Mouse (Mus musculus) embryonic facial prominence, embryonic 10.5 days (tissue): ENCODE data around the gene Upk1a. TPM values are rescaled to one million over a fixed set of nuclear protein-coding genes. Genes with fewer than 3 reads are reported as not detected.

Experiments used
- DNase-seq: peaks from one replicate; pipeline ENCODE4 v3.0.0-alpha.2; 2017; ENCODE audit warnings: low spot score
- H3K27ac ChIP-seq: fragments of 300-500 bp; sonication (generic); replicated peaks from 2 replicates; pipeline ENCODE4 v1.5.1; 2016; ENCODE audit warnings: mild to moderate bottlenecking
- H3K27me3 ChIP-seq: fragments of 300-500 bp; sonication (generic); replicated peaks from 2 replicates; pipeline ENCODE4 v1.6.1; 2016; ENCODE audit warnings: low read depth, mild to moderate bottlenecking; ENCODE audit not compliant: poor library complexity, severe bottlenecking
- H3K36me3 ChIP-seq: fragments of 300-500 bp; sonication (generic); replicated peaks from 2 replicates; pipeline ENCODE4 v1.6.1; 2016; ENCODE audit warnings: mild to moderate bottlenecking, moderate library complexity
- H3K4me1 ChIP-seq: fragments of 300-500 bp; sonication (generic); 2 replicates; pipeline ENCODE4 v1.6.1; 2016
- H3K4me3 ChIP-seq: fragments of 300-500 bp; sonication (generic); 2 replicates; pipeline ENCODE4 v1.5.1; 2016; ENCODE audit warnings: mild to moderate bottlenecking, moderate library complexity
- H3K9me3 ChIP-seq: fragments of 300-500 bp; sonication (generic); 2 replicates; pipeline ENCODE4 v1.6.1; 2016; ENCODE audit warnings: mild to moderate bottlenecking
- WGBS: fragments of 180-500 bp; shearing (Covaris S2); methylation state at CpG from one replicate; pipeline ENCODE4 v1.1.7; 2016; 5-methylcytosine and 5-hydroxymethylcytosine counted together
- polyA plus RNA-seq: library from polyadenylated mRNA; unstranded; fragments of >200 nt; fragmentation: Nextera tagmentation; extraction: Ambion mirVana; gene quantifications from 2 replicates; pipeline ENCODE4 v1.2.1, GENCODE M21; 2016

Upk1a gene
- polyA plus RNA-seq, 1 experiment from 2014 or later, result 0.54 TPM

DNA sequence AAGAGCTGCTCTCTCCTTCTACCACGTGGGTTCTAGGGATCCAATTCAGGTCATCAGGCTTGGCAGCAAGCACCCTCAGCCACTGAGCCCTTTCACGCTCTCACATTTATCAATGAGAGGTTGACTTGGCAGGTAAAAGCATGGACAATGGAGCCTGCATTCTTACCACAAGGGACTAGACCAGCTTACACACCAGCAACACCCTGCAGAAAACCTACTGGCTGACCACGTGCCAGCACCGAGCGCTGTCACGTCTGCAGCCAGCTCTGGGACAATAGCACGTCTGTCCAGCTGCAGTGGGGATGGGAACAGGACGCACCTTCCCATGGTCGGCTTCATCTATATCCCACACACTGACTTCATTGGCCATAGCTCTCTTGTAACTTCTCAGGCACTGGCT is 6.0 kb upstream of the Upk1a start:
- Histone ChIP-seq H3K27ac (no peak overlapping the region), H3K36me3 (peaks cover 85% of the 10 kb centered on the region), H3K27me3 (no peaks in the 10 kb centered on the region), H3K4me1 (no peaks in the 10 kb centered on the region), H3K9me3 (0 out of 2 replicates have a peak, but pooled peaks cover 2% of the 10 kb centered on the region), H3K4me3 (no peak overlapping the region)
- DNase-seq, result no peak
- 93% methylated on average over 9 of the region's 9 CpGs for WGBS

DNA sequence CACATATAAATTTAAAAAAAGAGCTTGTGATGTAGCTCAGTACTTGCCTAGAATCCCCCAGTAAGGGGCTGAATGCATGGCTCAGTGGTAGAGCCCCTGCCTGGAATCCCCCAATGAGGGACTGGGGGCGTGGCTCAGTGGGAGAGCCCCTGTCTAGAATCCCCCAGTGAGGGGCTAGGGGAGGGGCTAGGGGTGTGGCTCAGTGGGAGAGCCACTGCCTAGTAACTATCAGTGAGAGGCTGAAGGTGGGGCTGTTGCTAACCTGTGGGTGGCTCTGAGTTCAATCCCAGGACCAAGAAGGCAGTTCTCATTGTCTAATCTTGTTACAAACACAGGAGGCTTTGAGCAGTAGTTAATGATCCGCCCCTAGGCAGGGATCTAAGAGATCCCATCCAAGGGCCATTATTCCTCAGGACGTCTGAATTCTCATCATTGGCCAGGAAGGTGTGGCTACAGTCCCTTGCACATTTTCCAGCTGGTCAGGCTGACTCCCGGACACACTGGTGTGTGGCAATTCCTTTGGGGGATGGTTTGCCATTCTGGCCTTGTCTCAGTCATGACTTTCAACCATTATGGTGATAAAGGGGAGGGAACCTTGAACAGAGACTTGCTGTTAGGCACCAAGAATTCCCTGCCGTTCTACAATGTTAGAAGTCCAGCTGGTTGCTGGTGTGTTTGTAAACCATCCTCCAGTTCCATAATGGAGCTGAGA is 2.6 kb upstream of the Upk1a start:
- peaks cover 54% of the 10 kb centered on the region for H3K36me3 ChIP-seq
- H3K4me1 ChIP-seq, result no peaks in the 10 kb centered on the region
- H3K27ac ChIP-seq, result no peak overlapping the region
- H3K9me3 ChIP-seq, result 0 out of 2 replicates have a peak, but pooled peaks cover 2% of the 10 kb centered on the region
- DNase-seq, result no peak
- H3K27me3 ChIP-seq, result no peaks in the 10 kb centered on the region
- WGBS, result 64% methylated on average over 5 of the region's 5 CpGs
- no peak overlapping the region for H3K4me3 ChIP-seq

DNA sequence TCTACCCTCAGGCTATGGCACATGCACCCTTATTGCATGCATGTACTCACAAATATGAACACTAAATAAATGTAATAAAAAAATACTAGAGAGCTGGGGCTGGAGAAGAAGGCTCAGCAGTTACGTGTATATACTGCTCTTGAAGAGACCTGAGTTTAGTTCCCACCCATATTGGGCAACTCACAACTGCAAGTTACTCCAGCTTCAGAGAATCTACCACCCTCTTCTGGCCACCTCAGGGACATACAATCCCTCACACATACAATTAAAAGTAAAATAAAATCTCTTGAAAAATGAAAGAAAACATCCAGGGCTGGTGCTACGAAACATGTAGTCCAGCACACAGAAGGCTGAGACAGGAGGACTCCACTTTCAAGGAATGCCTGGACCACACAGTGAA is 1.8 kb upstream of the Upk1a start:
- WGBS, result 78% methylated on average over 2 of the region's 2 CpGs
- no peak overlapping the region for H3K27ac ChIP-seq
- no peaks in the 10 kb centered on the region for H3K4me1 ChIP-seq
- peaks cover 48% of the 10 kb centered on the region for H3K36me3 ChIP-seq
- no peak for DNase-seq
- no peak overlapping the region for H3K4me3 ChIP-seq
- H3K27me3 ChIP-seq, result no peaks in the 10 kb centered on the region
- 0 out of 2 replicates have a peak, but pooled peaks cover 2% of the 10 kb centered on the region for H3K9me3 ChIP-seq

DNA sequence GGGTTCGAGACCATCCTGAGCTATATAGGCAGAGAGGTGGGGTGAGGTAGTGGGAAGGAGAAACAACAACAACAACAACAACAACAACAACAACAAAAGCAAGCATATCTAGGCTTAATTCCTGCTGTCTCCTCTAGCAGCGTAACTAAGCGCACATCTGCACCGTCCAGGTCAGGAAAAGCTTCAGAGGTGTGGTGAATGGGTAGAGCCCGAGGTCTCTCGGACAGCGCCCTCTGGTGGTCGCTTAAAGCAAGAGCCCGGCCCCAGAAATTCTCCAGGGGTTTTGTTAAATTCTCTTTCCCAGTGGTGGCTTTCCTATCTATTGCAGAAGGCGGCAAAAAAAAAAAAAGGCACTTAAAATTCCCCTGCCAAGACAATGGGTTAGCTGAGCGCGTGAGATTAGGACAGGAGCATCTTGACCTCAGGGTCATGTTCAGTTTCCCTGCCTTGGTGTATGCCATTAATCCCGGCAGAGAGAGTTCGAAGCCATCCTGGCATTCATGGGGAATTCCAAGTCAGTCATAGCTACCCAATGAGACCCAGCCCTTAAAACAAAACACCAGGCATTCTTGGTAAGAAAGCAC is 974 bp upstream of the Upk1a start:
- Histone ChIP-seq H3K4me1 (no peaks in the 10 kb centered on the region), H3K9me3 (0 out of 2 replicates have a peak, but pooled peaks cover 2% of the 10 kb centered on the region), H3K27ac (no peak overlapping the region), H3K4me3 (no peak overlapping the region), H3K27me3 (no peaks in the 10 kb centered on the region), H3K36me3 (peaks cover 39% of the 10 kb centered on the region)
- peak; percentile 71 for DNase-seq
- WGBS, result 27% methylated on average over 14 of the region's 14 CpGs

DNA sequence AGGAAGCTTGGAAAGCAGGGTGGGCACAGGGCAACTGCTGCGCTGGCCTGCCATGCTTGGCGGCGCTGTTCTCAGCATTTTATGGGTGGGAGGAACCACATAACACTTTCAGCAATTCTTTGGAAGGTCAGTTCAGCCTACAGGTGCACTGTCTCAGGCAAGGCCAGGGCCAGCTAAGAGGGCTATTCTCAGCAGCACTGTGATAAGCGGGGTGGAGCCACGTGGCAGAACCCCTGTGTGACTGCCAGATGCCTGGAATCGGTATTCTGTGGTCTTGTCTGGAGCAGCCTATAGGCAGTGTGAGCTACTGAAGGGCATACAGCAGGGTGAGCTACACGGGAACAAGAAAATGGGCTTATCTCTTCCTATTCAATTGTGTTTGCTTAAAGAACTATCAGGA is 2.6 kb downstream of the Upk1a start:
- no peak overlapping the region for H3K27ac ChIP-seq
- 58% methylated on average over 7 of the region's 7 CpGs for WGBS
- H3K4me1 ChIP-seq, result 0 out of 2 replicates have a peak, but pooled peaks cover 5% of the 10 kb centered on the region
- peaks cover 4% of the 10 kb centered on the region for H3K36me3 ChIP-seq
- H3K4me3 ChIP-seq, result no peak overlapping the region
- no peak for DNase-seq
- no peaks in the 10 kb centered on the region for H3K9me3 ChIP-seq
- no peaks in the 10 kb centered on the region for H3K27me3 ChIP-seq

DNA sequence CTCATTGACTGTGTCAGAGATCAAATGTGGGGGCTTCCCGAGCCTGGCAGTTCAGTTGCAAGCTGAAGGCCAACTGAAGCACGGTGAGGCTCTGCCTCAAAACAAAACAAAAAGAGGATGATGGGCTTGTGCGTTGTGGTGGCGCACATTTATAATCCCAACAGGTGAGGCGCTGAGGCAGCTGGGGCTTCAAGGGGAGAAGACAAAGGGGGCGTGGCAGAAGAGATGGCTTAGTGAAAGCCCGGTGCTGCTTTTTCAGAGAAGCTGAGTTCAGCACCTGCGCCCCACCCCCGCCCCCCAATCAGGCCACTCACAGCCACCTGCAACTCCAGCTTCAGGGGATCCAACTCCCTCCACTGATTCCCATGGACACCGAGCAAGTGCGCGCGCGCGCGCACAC is 4.2 kb downstream of the Upk1a start:
- WGBS, result 46% methylated on average over 16 of the region's 16 CpGs
- no peak overlapping the region; the same call in 1 of the 2 replicates for H3K4me3 ChIP-seq
- H3K9me3 ChIP-seq, result no peaks in the 10 kb centered on the region
- peak; percentile 13 for DNase-seq
- 0 out of 2 replicates have a peak, but pooled peaks cover 7% of the 10 kb centered on the region for H3K4me1 ChIP-seq
- H3K27me3 ChIP-seq, result no peaks in the 10 kb centered on the region
- H3K27ac ChIP-seq, result no peak overlapping the region
- H3K36me3 ChIP-seq, result no peaks in the 10 kb centered on the region

DNA sequence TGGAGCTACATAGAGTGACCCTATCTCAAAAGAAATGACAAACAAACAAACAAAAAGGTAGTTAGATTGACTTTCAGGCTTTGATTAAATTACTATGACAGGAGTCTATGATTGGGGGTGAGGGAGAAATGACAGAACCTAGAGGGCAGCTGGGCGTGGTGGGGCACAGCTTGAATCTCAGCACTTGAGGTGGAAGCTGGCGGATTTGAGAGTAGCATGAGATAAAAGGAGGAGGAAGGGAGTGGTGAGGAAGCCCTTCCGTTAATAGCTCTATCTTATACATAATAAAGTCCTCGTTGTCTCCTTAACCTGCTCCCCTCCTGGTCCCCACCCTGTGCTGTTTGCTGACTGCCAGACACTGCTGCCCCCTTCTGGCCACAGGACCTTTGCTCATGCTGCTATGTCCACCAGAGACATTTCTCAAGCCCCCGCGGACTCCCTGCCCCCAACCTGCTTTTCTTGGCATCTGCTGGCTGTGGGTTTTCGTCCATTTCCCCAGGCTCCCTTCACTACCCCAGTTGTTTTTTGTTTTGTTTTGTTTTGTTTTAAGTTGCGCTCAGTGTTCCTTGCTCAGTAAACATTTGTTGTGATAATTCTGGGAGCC is 4.8 kb downstream of the Upk1a start:
- WGBS, result 33% methylated on average over 8 of the region's 8 CpGs
- DNase-seq, result peak; percentile 71
- H3K27ac ChIP-seq, result no peak overlapping the region
- no peaks in the 10 kb centered on the region for H3K9me3 ChIP-seq
- H3K4me1 ChIP-seq, result peaks cover 14% of the 10 kb centered on the region
- H3K36me3 ChIP-seq, result no peaks in the 10 kb centered on the region
- H3K27me3 ChIP-seq, result no peaks in the 10 kb centered on the region
- H3K4me3 ChIP-seq, result no peak overlapping the region; the same call in 1 of the 2 replicates

DNA sequence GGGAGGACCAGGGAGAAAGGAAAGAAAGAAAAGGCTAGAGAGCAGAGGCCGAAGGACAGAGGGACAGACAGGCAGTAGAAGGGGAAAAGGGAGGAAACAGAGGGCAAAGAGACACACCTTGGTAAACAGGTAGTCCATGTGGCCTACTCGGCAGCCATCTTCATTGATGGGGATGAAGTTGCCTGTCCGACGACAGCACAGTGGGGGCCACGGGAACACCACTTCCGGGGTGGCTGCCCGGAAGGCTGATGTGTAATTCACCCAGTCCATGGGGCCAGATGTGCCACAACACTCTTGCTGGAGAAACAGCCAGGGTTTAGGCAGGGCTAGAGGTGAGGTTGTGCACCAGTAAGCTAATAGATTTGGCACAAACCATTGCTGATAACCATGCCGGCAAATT is 7.7 kb downstream of the Upk1a start:
- no peak for DNase-seq
- Histone ChIP-seq H3K4me1 (peaks cover 20% of the 10 kb centered on the region), H3K27me3 (no peaks in the 10 kb centered on the region), H3K4me3 (no peak overlapping the region), H3K27ac (0 out of 2 replicates have a peak overlapping the region, but pooled peaks have one; percentile 8), H3K9me3 (no peaks in the 10 kb centered on the region), H3K36me3 (no peaks in the 10 kb centered on the region)
- 90% methylated on average over 8 of the region's 8 CpGs for WGBS

DNA sequence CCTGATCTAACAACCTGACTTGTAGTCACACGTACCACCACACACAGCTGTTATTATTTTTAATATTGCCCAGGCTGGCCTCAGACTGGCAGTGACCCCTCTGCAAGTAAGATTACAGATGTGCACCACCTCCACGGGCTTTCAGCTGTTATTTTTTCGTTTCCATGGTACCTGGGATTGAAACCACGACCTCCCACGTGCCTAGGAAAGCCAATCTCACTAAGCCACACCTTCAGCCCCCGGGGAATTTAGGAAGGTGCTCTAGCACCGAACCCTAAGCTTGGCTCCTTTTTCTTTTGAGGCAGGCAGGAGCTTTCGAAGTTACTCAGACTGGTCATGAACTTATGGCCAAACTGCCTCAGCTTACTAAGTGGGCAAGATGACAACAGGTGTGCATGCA is 8.2 kb downstream of the Upk1a start:
- WGBS, result 54% methylated on average over 8 of the region's 8 CpGs
- DNase-seq, result no peak
- Histone ChIP-seq H3K36me3 (no peaks in the 10 kb centered on the region), H3K27ac (0 out of 2 replicates have a peak overlapping the region, but pooled peaks have one; percentile 8), H3K27me3 (no peaks in the 10 kb centered on the region), H3K4me1 (peaks cover 23% of the 10 kb centered on the region), H3K9me3 (no peaks in the 10 kb centered on the region), H3K4me3 (no peak overlapping the region)

DNA sequence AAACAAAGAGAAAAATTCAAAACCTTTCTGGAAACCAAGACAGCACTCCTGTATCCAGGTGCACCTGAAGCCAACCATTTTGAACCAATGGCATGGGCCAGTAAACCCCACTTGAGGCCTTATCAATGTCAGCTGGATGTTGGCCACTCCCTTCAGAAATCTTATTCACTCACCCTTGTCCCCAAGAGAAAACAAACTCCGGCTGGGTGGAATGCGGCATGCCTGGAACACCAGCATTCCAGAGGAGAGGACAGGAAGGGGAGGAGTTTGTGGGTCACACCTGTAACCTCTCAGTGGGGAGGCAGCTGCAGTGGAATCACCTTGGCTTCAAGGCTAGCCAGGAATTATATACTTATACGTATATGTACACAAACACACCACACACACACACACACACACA is 10.1 kb downstream of the Upk1a start:
- peaks cover 18% of the 10 kb centered on the region for H3K4me1 ChIP-seq
- DNase-seq, result peak; percentile 62

DNA sequence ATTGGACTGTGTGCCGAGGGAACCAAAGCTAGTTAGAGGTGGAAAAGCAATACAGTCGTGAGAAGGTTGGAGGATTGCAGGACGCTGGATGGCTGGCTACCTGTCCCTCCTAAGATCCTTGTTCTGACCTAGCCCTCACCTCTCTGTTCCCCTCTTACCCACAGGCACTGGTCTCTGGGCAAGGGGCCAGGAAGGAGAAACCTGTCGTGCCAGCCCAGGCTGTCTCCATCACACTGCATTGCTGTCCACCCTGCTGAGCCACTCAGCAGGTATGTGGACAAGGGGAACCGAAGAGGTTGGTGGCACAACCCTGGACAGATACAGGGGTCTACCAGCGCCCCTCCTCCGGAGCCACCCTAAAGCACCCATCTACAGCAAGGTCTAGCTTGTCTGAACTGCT is 12.0 kb downstream of the Upk1a start:
- DNase-seq, result no peak
- Histone ChIP-seq H3K9me3 (no peaks in the 10 kb centered on the region), H3K4me3 (peak overlapping the region; percentile 8; the same call in 1 of the 2 replicates), H3K4me1 (peaks cover 18% of the 10 kb centered on the region), H3K36me3 (no peaks in the 10 kb centered on the region), H3K27me3 (no peaks in the 10 kb centered on the region), H3K27ac (no peak overlapping the region)
- 78% methylated on average over 7 of the region's 7 CpGs for WGBS

More for the DNA sequence above, 10.1 kb downstream of the Upk1a start:
- WGBS, result 42% methylated on average over 3 of the region's 3 CpGs
- no peak overlapping the region; the same call in 1 of the 2 replicates for H3K27ac ChIP-seq
- no peaks in the 10 kb centered on the region for H3K36me3 ChIP-seq
- no peaks in the 10 kb centered on the region for H3K27me3 ChIP-seq
- no peaks in the 10 kb centered on the region for H3K9me3 ChIP-seq
- no peak overlapping the region for H3K4me3 ChIP-seq

DNA sequence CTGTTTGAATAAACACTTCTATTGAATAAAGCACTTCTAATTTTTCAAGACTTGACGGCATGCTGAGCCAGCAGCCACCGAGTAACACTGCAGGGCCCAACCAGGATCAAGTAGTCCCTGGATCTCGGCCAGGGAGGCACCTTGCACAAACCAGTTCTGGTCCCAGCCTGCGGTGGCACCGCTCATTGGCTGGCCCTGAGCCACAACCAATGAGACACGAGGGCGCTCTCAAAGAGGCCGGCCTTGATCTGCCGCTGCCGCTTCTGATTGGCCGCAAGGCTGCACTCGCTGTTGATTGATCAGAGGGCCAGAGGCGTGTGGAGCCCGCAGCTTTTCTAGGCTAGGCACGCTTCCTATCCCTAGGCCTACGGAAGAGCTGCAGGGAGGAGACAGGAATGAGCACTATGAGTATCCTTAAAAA is 12.7 kb downstream of the Upk1a start:
- H3K27me3 ChIP-seq, result no peaks in the 10 kb centered on the region
- peak; percentile 85 for DNase-seq
- no peak overlapping the region for H3K27ac ChIP-seq
- no peaks in the 10 kb centered on the region for H3K36me3 ChIP-seq
- 2% methylated on average over 16 of the region's 16 CpGs for WGBS
- H3K9me3 ChIP-seq, result no peaks in the 10 kb centered on the region
- H3K4me3 ChIP-seq, result peak overlapping the region; percentile 25; the same call in 1 of the 2 replicates
- peaks cover 18% of the 10 kb centered on the region for H3K4me1 ChIP-seq
